Mouse (Mus musculus) stomach, postnatal 0 days (tissue): Measurements from ENCODE around the gene Muc3a. TPM values are rescaled to one million over a fixed set of nuclear protein-coding genes. Genes with fewer than 3 reads are reported as not detected.

Experiments used
- ATAC-seq: fragments of 200-750 bp; cut with Nextera tagmentation; 2 replicates; pipeline ENCODE4 v1.8.0; 2017; ENCODE audit not compliant: low FRiP score, low TSS enrichment
- DNase-seq: peaks from one replicate; pipeline ENCODE4 v3.0.0-alpha.2; 2016; ENCODE audit warnings: low spot score
- H3K27ac ChIP-seq: fragments of 300-500 bp; sonication (generic); replicated peaks from 2 replicates; pipeline ENCODE4 v1.5.1; 2014; ENCODE audit warnings: mild to moderate bottlenecking, control low read depth
- H3K27me3 ChIP-seq: fragments of 300-500 bp; sonication (generic); 2 replicates; pipeline ENCODE4 v1.6.1; 2014; ENCODE audit warnings: low read length; ENCODE audit not compliant: control insufficient read depth, insufficient read depth
- H3K36me3 ChIP-seq: fragments of 300-500 bp; sonication (generic); 2 replicates; pipeline ENCODE4 v1.6.1; 2014; ENCODE audit warnings: low read length, mixed read lengths; ENCODE audit not compliant: control insufficient read depth, insufficient read depth
- H3K4me1 ChIP-seq: fragments of 300-500 bp; sonication (generic); replicated peaks from 2 replicates; pipeline ENCODE4 v1.6.1; 2014; ENCODE audit warnings: antibody characterized with exemption; ENCODE audit not compliant: control insufficient read depth, insufficient read depth
- H3K4me2 ChIP-seq: fragments of 300-500 bp; sonication (generic); replicated peaks from 2 replicates; pipeline ENCODE4 v1.6.1; 2014; ENCODE audit warnings: low read depth, mild to moderate bottlenecking, control low read depth, moderate library complexity
- H3K4me3 ChIP-seq: fragments of 300-500 bp; sonication (generic); 2 replicates; pipeline ENCODE4 v1.5.1; 2014; ENCODE audit warnings: low read depth, low read length, control low read depth
- H3K9ac ChIP-seq: fragments of 300-500 bp; sonication (generic); 2 replicates; pipeline ENCODE4 v1.6.1; 2014; ENCODE audit warnings: mild to moderate bottlenecking, low read length, control low read depth, mixed read lengths
- H3K9me3 ChIP-seq: fragments of 300-500 bp; sonication (generic); 2 replicates; pipeline ENCODE4 v1.6.1; 2016; ENCODE audit warnings: low read length; ENCODE audit not compliant: control insufficient read depth
- CTCF ChIP-seq: IDR thresholded peaks from 2 replicates; pipeline ENCODE4 v1.5.1; 2016; ENCODE audit warnings: antibody characterized with exemption, low read depth, mild to moderate bottlenecking, moderate library complexity
- EP300 ChIP-seq: optimal IDR thresholded peaks from 2 replicates; pipeline ENCODE3; 2016; ENCODE audit warnings: antibody characterized with exemption
- WGBS: fragments of 180-500 bp; shearing (Covaris S2); extraction: QIAGEN DNeasy Blood & Tissue Kit; methylation state at CpG from one replicate; pipeline ENCODE4 v1.1.7; 2014; 5-methylcytosine and 5-hydroxymethylcytosine counted together
- polyA plus RNA-seq: library from polyadenylated mRNA; unstranded; fragments of >200 nt; fragmentation: Nextera tagmentation; extraction: Ambion mirVana; gene quantifications from 2 replicates; pipeline ENCODE4 v1.2.1, GENCODE M21; 2015

Muc3a gene
- polyA plus RNA-seq = 0.05 and 0.10 TPM in 2 replicates

- DNase-seq (no peak), ATAC-seq (no peak)
- Histone ChIP-seq H3K4me3 (no peak within 1 kb of the TSS), H3K9me3 (no peaks in the 10 kb centered on the region), H3K36me3 (no peaks in the 10 kb centered on the region), H3K4me1 (no peaks in the 10 kb centered on the region), H3K9ac (no peak within 1 kb of the TSS), H3K4me2 (no peak within 1 kb of the TSS), H3K27ac (no peak within 1 kb of the TSS), H3K27me3 (no peaks in the 10 kb centered on the region)
- no peak for TF ChIP-seq CTCF
- TF ChIP-seq EP300 = no peak
- WGBS = 76% methylated on average over 2 of the region's 2 CpGs
Observed at GRCm38 (mm10) chr5:137212289-137212688, at the start of gene Muc3a. Gene Muc3a, minus strand, starts transcription at chr5:137212389.

- Histone ChIP-seq H3K27ac (no peak overlapping the region), H3K9me3 (no peaks in the 10 kb centered on the region), H3K27me3 (no peaks in the 10 kb centered on the region), H3K4me3 (no peak overlapping the region), H3K9ac (no peak overlapping the region), H3K4me1 (no peaks in the 10 kb centered on the region), H3K4me2 (no peak overlapping the region), H3K36me3 (no peaks in the 10 kb centered on the region)
- ATAC-seq (no peak), DNase-seq (peak; percentile 22)
- WGBS = 16% methylated on average over 16 of the region's 17 CpGs
- TF ChIP-seq CTCF (no peak), EP300 (no peak)
Observed at GRCm38 (mm10) chr5:137211114-137211829, 917 bp downstream of the Muc3a start.

- Histone ChIP-seq H3K4me1 (no peaks in the 10 kb centered on the region), H3K4me3 (no peak overlapping the region)
Observed at GRCm38 (mm10) chr5:137210689-137211088, 1.5 kb downstream of the Muc3a start.

GRCm38 (mm10) chr5:137205301-137205700 is 6.9 kb downstream of the Muc3a start:
- no peaks in the 10 kb centered on the region for H3K36me3 ChIP-seq
- H3K9me3 ChIP-seq = no peaks in the 10 kb centered on the region
- H3K4me2 ChIP-seq = no peak overlapping the region
- H3K27ac ChIP-seq = no peak overlapping the region
- no peaks in the 10 kb centered on the region for H3K27me3 ChIP-seq
- H3K4me1 ChIP-seq = no peaks in the 10 kb centered on the region
- WGBS = 75% methylated on average over 3 of the region's 3 CpGs
- no peak overlapping the region for H3K4me3 ChIP-seq
- H3K9ac ChIP-seq = no peak overlapping the region
- ATAC-seq = no peak
- no peak for DNase-seq
- no peak for TF ChIP-seq CTCF
- TF ChIP-seq EP300 = no peak

More at GRCm38 (mm10) chr5:137210689-137211088, 1.5 kb downstream of the Muc3a start:
- Histone ChIP-seq H3K9me3 (no peaks in the 10 kb centered on the region), H3K27me3 (no peaks in the 10 kb centered on the region), H3K9ac (no peak overlapping the region), H3K27ac (no peak overlapping the region), H3K36me3 (no peaks in the 10 kb centered on the region), H3K4me2 (no peak overlapping the region)
- WGBS = 65% methylated on average over 8 of the region's 8 CpGs
- DNase-seq (no peak), ATAC-seq (no peak)
- TF ChIP-seq CTCF (no peak), EP300 (no peak)

GRCm38 (mm10) chr5:137194488-137195120 is 17.6 kb downstream of the Muc3a start:
- 64% methylated on average over 8 of the region's 8 CpGs for WGBS
- Histone ChIP-seq H3K36me3 (no peaks in the 10 kb centered on the region), H3K4me1 (no peaks in the 10 kb centered on the region), H3K27me3 (no peaks in the 10 kb centered on the region), H3K4me3 (no peak overlapping the region), H3K9me3 (no peaks in the 10 kb centered on the region), H3K27ac (no peak overlapping the region), H3K4me2 (no peak overlapping the region), H3K9ac (no peak overlapping the region)
- no peak for DNase-seq
- no peak for ATAC-seq
- TF ChIP-seq EP300 = no peak
- no peak for TF ChIP-seq CTCF
